Mouse (Mus musculus): ENCODE data around the gene Efcab10. TPM values are rescaled to one million over a fixed set of nuclear protein-coding genes. Genes with fewer than 3 reads are reported as not detected.

Efcab10 gene
- not detected in 2 replicates for polyA plus RNA-seq (2012; rRNA removed; ENCODE audit: low replicate concordance)

GRCm38 (mm10) chr12:33394804-33395623 is at the start of gene Efcab10:
Gene Efcab10 (plus strand): TSS chr12:33394854.

GRCm38 (mm10) chr12:33429387-33430160 is 34.9 kb downstream of the Efcab10 start, which contains the start of gene Twistnb:
Gene Twistnb (plus strand): TSS chr12:33429635.

Other genes with a start within 250 kb of the Efcab10 start
- gene Atxn7l1, start 247.2 kb upstream of the Efcab10 start, polyA plus RNA-seq (2012; rRNA removed; ENCODE audit: low replicate concordance): 38.7 and 47.8 TPM in 2 replicates
- gene Twistnb, start 34.8 kb downstream of the Efcab10 start, polyA plus RNA-seq (2012; rRNA removed; ENCODE audit: low replicate concordance): 10.9 and 91.6 TPM in 2 replicates

All from mammary gland, adult 2 months (tissue).